Mouse (Mus musculus) spleen, adult 12 weeks (tissue): ENCODE results near the gene Gli3.

Source experiments
- DNase-seq: peaks from one replicate; pipeline ENCODE4 v3.0.0; 2022; ENCODE audit warnings: low spot score

Gene Gli3

GRCm38 (mm10) chr13:15722766-15723379 is 259.8 kb downstream of the Gli3 start:
- DNase-seq, result no peak

- DNase-seq, result no peak
Measured at GRCm38 (mm10) chr13:15724723-15725122, 261.7 kb downstream of the Gli3 start.

DNA sequence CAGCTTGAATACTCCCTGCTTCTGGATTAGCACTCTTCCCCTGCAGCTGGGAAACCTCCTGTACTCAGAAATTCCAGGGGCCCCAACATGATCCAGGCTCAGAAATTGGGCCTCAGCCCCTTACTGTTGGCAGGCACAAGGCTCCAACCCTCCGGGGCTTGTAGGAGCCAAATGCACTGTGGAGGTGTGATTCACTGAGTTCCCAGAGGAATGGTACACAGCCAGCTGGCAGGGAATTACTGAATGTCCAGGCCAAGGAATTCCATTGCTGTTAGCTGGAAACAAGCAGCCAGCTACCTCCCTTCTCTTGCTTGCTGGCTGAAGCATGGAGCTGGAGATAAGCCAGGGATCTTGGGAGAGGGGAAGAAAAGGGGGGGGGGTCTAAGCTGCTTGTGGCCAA is 278.7 kb downstream of the Gli3 start:
- no peak for DNase-seq

DNA sequence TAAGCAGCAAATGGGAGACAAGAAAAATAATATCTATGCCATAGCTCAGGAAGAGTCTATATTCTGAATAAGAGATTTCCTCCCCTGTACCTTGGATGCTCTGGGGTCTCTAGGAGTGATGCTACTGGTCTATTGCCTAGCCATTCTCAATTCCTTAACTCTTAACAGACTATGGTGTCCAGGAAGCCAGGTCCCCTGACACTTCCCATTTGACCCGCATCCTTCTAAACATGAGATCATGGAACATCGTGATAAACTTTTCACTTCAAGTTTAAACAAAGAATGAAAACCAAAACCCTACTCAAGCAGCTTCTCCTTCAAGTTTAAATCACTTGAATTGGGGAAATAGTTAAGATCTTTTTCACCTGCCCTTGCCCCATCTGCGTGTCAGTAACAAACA is 279.3 kb downstream of the Gli3 start:
- no peak for DNase-seq

GRCm38 (mm10) chr13:15742777-15743176 is 279.7 kb downstream of the Gli3 start:
- DNase-seq, result no peak

DNA sequence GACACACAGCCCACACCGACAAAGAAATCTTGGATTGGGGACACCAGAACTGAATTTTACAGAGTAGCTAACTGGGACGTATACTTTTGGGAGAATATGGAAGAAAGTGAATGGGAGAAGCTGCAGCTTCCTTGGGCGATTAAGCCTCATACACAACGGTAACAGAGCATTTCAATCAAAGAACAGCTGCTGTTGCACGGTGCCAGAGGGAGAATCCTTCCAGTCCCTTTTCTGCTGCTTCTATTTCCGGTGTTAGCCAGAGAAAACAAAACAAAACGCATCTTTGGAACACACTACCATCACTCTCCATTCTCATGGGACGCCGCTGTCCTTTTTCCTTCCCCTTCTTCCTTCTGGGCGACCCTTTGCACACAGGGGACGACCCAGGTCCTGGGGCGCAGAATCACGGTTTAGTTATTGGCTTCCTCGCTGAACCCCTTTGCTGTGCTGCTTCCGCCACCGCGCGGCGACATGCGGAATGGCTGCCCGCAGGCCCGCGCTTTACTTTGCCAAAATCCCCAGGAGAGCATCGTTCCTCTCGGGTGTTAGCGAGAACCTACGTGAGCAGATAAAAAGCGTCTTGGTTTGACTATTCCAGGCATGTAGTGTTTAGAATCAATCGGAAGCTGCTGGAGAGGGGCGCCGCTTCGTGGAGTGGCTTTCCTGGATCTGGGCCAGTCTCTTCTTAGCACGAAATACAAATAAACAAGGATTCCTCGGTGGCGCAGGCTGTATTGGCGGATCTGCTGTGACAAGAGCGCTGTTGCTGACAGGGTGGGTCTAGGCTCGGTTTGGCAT is 296.0 kb downstream of the Gli3 start:
- DNase-seq, result no peak

DNA sequence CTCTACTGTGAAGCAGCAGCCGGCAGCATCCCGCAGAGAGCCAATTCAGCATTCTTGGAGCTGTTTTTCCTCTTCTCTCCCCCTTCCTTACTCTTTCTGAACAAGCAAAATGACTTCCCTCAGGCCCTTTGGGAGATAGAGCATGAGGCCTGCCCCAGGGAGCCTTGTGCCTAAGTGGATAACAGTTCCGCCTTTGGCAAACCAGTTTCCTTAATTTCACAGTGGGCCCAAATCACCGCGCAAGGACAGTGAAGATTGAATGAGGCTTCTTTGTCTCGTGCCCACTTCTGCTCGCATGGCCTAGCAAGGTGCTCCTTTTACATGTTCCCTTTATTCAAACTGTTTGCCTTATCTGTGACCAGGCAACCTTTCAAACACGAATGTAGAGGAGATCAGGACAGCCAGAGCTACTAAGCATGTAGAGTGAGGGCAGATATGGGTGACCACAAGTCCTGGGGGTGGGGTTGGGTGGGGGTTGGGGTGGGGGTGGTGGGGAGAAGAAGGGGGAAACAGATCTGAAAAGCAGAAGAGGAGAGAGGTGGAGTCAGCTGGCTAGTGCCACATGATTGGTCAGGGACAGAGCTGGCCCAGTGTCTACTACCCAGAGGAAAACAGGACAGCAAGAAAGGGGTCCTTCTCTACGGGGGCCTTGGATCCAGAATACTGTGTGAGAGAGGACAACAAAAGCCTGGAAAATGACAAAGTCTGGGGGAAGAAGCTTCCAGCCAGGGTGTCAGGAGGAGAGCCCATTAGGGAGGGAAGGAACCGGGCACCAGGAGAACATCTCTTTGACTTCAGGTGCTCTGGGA is 296.8 kb downstream of the Gli3 start:
- no peak for DNase-seq

GRCm38 (mm10) chr13:15762291-15762690 is 299.3 kb downstream of the Gli3 start:
- no peak for DNase-seq

- no peak for DNase-seq
Measured at GRCm38 (mm10) chr13:15762901-15763417, 299.9 kb downstream of the Gli3 start.

- no peak for DNase-seq
Measured at GRCm38 (mm10) chr13:15777624-15778023, 314.6 kb downstream of the Gli3 start.
